Mouse (Mus musculus): Measurements from ENCODE around the gene Nat8f3. TPM values are rescaled to one million over a fixed set of nuclear protein-coding genes. Genes with fewer than 3 reads are reported as not detected.
"Not testable (repeated sequence)": the region's sequence is repeated elsewhere in the genome, so short reads cannot be mapped to it uniquely, and the experiment has no call there.

The Nat8f3 gene
- polyA plus RNA-seq, 1 experiment from 2014 or later: 0.08 TPM

GRCm38 (mm10) chr6:85713105-85713504, 52.4 kb downstream of the Nat8f3 start, which contains the start of gene Nat8f7:
TSS of gene Nat8f7 (minus strand) at chr6:85713205.
- H3K9ac ChIP-seq (ENCODE audit: low read length); ATAC-seq (ENCODE audit: insufficient read depth, low FRiP score); H3K9me3 ChIP-seq (replicated peaks; ENCODE audit: control insufficient read depth, low read length); H3K27ac ChIP-seq (ENCODE audit: low read length); H3K4me1 ChIP-seq (ENCODE audit: control insufficient read depth, insufficient read depth, low read length); H3K27me3 ChIP-seq (ENCODE audit: control insufficient read depth, insufficient read depth, low read length); H3K36me3 ChIP-seq (ENCODE audit: control insufficient read depth, insufficient read depth, low read length); H3K4me2 ChIP-seq (ENCODE audit: low read depth, low read length); H3K4me3 ChIP-seq (replicated peaks; ENCODE audit: low read length): not testable (repeated sequence)
- WGBS: 78% methylated on average over 10 of the region's 10 CpGs

- H3K9me3 ChIP-seq (replicated peaks; ENCODE audit: control insufficient read depth, low read length); ATAC-seq (ENCODE audit: insufficient read depth, low FRiP score); H3K27me3 ChIP-seq (ENCODE audit: control insufficient read depth, insufficient read depth, low read length); H3K4me1 ChIP-seq (ENCODE audit: control insufficient read depth, insufficient read depth, low read length); H3K36me3 ChIP-seq (ENCODE audit: control insufficient read depth, insufficient read depth, low read length); H3K27ac ChIP-seq (ENCODE audit: low read length); H3K9ac ChIP-seq (ENCODE audit: low read length); H3K4me3 ChIP-seq (replicated peaks; ENCODE audit: low read length); H3K4me2 ChIP-seq (ENCODE audit: low read depth, low read length): not testable (repeated sequence)
- 67% methylated on average over 1 of the region's 1 CpGs for WGBS
Measured at GRCm38 (mm10) chr6:85709607-85710006, 55.9 kb downstream of the Nat8f3 start.

GRCm38 (mm10) chr6:85709206-85709605, 56.3 kb downstream of the Nat8f3 start:
- H3K27ac ChIP-seq (ENCODE audit: low read length); H3K36me3 ChIP-seq (ENCODE audit: control insufficient read depth, insufficient read depth, low read length); H3K4me3 ChIP-seq (replicated peaks; ENCODE audit: low read length); H3K9ac ChIP-seq (ENCODE audit: low read length); H3K9me3 ChIP-seq (replicated peaks; ENCODE audit: control insufficient read depth, low read length); H3K4me1 ChIP-seq (ENCODE audit: control insufficient read depth, insufficient read depth, low read length); H3K27me3 ChIP-seq (ENCODE audit: control insufficient read depth, insufficient read depth, low read length); ATAC-seq (ENCODE audit: insufficient read depth, low FRiP score); H3K4me2 ChIP-seq (ENCODE audit: low read depth, low read length): not testable (repeated sequence)
- 83% methylated on average over 5 of the region's 5 CpGs for WGBS

- H3K9ac ChIP-seq (ENCODE audit: low read length); ATAC-seq (ENCODE audit: insufficient read depth, low FRiP score): not testable (repeated sequence)
Measured at GRCm38 (mm10) chr6:85701943-85702342, 63.6 kb downstream of the Nat8f3 start.

More at GRCm38 (mm10) chr6:85701943-85702342, 63.6 kb downstream of the Nat8f3 start:
- not testable (repeated sequence) for H3K27ac ChIP-seq (ENCODE audit: low read length); H3K36me3 ChIP-seq (ENCODE audit: control insufficient read depth, insufficient read depth, low read length); H3K4me2 ChIP-seq (ENCODE audit: low read depth, low read length); H3K4me1 ChIP-seq (ENCODE audit: control insufficient read depth, insufficient read depth, low read length); H3K4me3 ChIP-seq (replicated peaks; ENCODE audit: low read length); H3K27me3 ChIP-seq (ENCODE audit: control insufficient read depth, insufficient read depth, low read length); H3K9me3 ChIP-seq (replicated peaks; ENCODE audit: control insufficient read depth, low read length)
- 67% methylated on average over 2 of the region's 4 CpGs for WGBS

Small RNAs within 50 kb of the gene (microRNA-seq; reads per million reads assigned to microRNA genes)
- gene Gm27317 (not detected), gene Mir6375 (not detected)

Other genes starting within 250 kb of the Nat8f3 start
- 3.1 and 3.8 TPM in 2 replicates for gene Alms1, start 178.2 kb downstream of the Nat8f3 start, polyA plus RNA-seq (2015; fragmentation: Nextera tagmentation; extraction: Ambion mirVana)
- not detected in 2 replicates for gene Nat8f7, start 52.5 kb downstream of the Nat8f3 start, polyA plus RNA-seq (2015; fragmentation: Nextera tagmentation; extraction: Ambion mirVana)
- not detected in 2 replicates for gene Nat8f6, start 55.2 kb upstream of the Nat8f3 start, polyA plus RNA-seq (2015; fragmentation: Nextera tagmentation; extraction: Ambion mirVana)
- gene Nat8f5, start 55.2 kb upstream of the Nat8f3 start, polyA plus RNA-seq (2015; fragmentation: Nextera tagmentation; extraction: Ambion mirVana): not detected in 2 replicates
- 0.67 and 0.94 TPM in 2 replicates for gene Nat8, start 66.3 kb upstream of the Nat8f3 start, polyA plus RNA-seq (2015; fragmentation: Nextera tagmentation; extraction: Ambion mirVana)
- gene Nat8f2, start 103.4 kb upstream of the Nat8f3 start, polyA plus RNA-seq (2015; fragmentation: Nextera tagmentation; extraction: Ambion mirVana): 0.04 TPM in 1 of 2 replicates, not detected in the other
- gene Nat8f4, start 139.1 kb upstream of the Nat8f3 start, polyA plus RNA-seq (2015; fragmentation: Nextera tagmentation; extraction: Ambion mirVana): 3.8 and 4.5 TPM in 2 replicates
- gene Tprkb, start 146.1 kb upstream of the Nat8f3 start, polyA plus RNA-seq (2015; fragmentation: Nextera tagmentation; extraction: Ambion mirVana): 28.1 and 30.8 TPM in 2 replicates
- gene Nat8f1, start 149.9 kb upstream of the Nat8f3 start, polyA plus RNA-seq (2015; fragmentation: Nextera tagmentation; extraction: Ambion mirVana): 6.9 and 7.4 TPM in 2 replicates
- 48.3 and 50.1 TPM in 2 replicates for gene Dusp11, start 195.9 kb upstream of the Nat8f3 start, polyA plus RNA-seq (2015; fragmentation: Nextera tagmentation; extraction: Ambion mirVana)

Data from stomach, embryonic 16.5 days (tissue).